Mouse (Mus musculus) myocyte (in vitro differentiated cells): ENCODE results near the gene Cacna1e. TPM values are rescaled to one million over a fixed set of nuclear protein-coding genes. Genes with fewer than 3 reads are reported as not detected.

Experiments used
- H3K27me3 ChIP-seq: one replicate; pipeline ENCODE4 v1.6.1; 2011; ENCODE audit not compliant: control insufficient read depth, insufficient read depth, insufficient read length
- H3K36me3 ChIP-seq: one replicate; pipeline ENCODE4 v1.6.1; 2011; ENCODE audit not compliant: control insufficient read depth, insufficient read depth
- H3K4me2 ChIP-seq: one replicate; pipeline ENCODE4 v1.6.1; 2011; ENCODE audit warnings: low read depth, control low read depth
- H3K4me3 ChIP-seq: one replicate; pipeline ENCODE4 v1.5.1; 2011; ENCODE audit warnings: mild to moderate bottlenecking, control low read depth, moderate library complexity
- H3K79me2 ChIP-seq: one replicate; pipeline ENCODE4 v1.6.1; 2011; ENCODE audit not compliant: control insufficient read depth, insufficient read depth
- H3ac ChIP-seq: one replicate; pipeline ENCODE4 v1.6.1; 2011; ENCODE audit not compliant: control insufficient read depth, insufficient read length
- CEBPB ChIP-seq: IDR thresholded peaks from 2 replicates; pipeline ENCODE4 v1.6.1; 2011; ENCODE audit warnings: mild to moderate bottlenecking, moderate library complexity; ENCODE audit not compliant: poor library complexity, insufficient read depth, severe bottlenecking
- E2F4 ChIP-seq: IDR thresholded peaks from one replicate; pipeline ENCODE4 v1.6.1; 2011; ENCODE audit warnings: mild to moderate bottlenecking, control low read depth, moderate library complexity; ENCODE audit not compliant: insufficient read depth
- MAX ChIP-seq: IDR thresholded peaks from one replicate; pipeline ENCODE4 v1.6.1; 2011; ENCODE audit warnings: low read depth, mild to moderate bottlenecking, control low read depth
- MYOD1 ChIP-seq, 3 experiments: IDR thresholded peaks; one replicate each; pipeline ENCODE4 v1.6.1; 2011; ENCODE audit warnings: control low read depth in 2 of 3, low read depth in 2 of 3, mild to moderate bottlenecking in 2 of 3, moderate library complexity in 1 of 3; ENCODE audit not compliant: insufficient read length in 2 of 3, control insufficient read depth in 1 of 3
- MYOG ChIP-seq, 3 experiments: IDR thresholded peaks; one replicate each; pipeline ENCODE4 v1.6.1; 2011; ENCODE audit warnings: control low read depth in 2 of 3, low read depth in 2 of 3, mild to moderate bottlenecking in 2 of 3; ENCODE audit not compliant: insufficient read length in 2 of 3, control insufficient read depth in 1 of 3, insufficient read depth in 1 of 3
- POLR2A ChIP-seq: IDR thresholded peaks from one replicate; pipeline ENCODE4 v1.6.1; 2011; ENCODE audit warnings: low read depth, mild to moderate bottlenecking, control low read depth, moderate library complexity; ENCODE audit not compliant: insufficient read length
- POLR2AphosphoS2 ChIP-seq: IDR thresholded peaks from one replicate; pipeline ENCODE4 v1.6.1; 2011; ENCODE audit warnings: low read depth, control low read depth; ENCODE audit not compliant: insufficient read length
- REST ChIP-seq: IDR thresholded peaks from one replicate; pipeline ENCODE4 v1.6.1; 2011; ENCODE audit warnings: mild to moderate bottlenecking, control low read depth, moderate library complexity; ENCODE audit not compliant: insufficient read depth, insufficient read length
- SRF ChIP-seq: IDR thresholded peaks from one replicate; pipeline ENCODE4 v1.6.1; 2011; ENCODE audit warnings: low read depth; ENCODE audit not compliant: control insufficient read depth, insufficient read length
- TCF12 ChIP-seq: IDR thresholded peaks from one replicate; pipeline ENCODE4 v1.6.1; 2011; ENCODE audit warnings: mild to moderate bottlenecking, control low read depth; ENCODE audit not compliant: poor library complexity, insufficient read depth, severe bottlenecking
- TCF3 ChIP-seq: IDR thresholded peaks from one replicate; pipeline ENCODE4 v1.6.1; 2011; ENCODE audit warnings: low read depth, control low read depth; ENCODE audit not compliant: insufficient read length
- USF1 ChIP-seq: IDR thresholded peaks from one replicate; pipeline ENCODE4 v1.6.1; 2011; ENCODE audit warnings: low read depth, mild to moderate bottlenecking, control low read depth, moderate library complexity
- polyA plus RNA-seq: library from polyadenylated mRNA; unstranded; fragments of >200 nt; fragmentation: generic; extraction: Trizol; gene quantifications from one replicate; pipeline ENCODE4 v1.2.1, GENCODE M21; 2012; ENCODE audit warnings: missing spikeins

Cacna1e gene
- polyA plus RNA-seq, 1 experiment: not detected

DNA sequence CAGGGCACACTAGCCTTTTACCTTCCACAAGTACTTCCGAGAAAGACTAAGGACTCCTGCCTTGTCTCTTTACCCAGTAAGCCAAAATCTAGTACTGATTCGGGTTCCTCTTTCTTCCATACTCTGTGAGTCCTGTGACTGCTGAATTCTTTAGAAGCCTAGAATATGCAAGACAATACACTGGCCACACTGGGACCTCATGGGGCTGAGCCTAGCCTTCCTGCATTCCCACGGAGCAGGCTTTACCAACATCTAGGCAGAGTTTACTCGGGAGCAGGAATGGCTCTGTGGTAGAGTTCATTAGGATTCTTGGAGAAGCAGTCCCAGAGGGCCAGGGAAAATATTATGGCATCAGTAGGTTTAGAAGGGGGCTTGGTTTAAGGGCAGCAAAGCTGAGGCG lies 155.6 kb downstream of the Cacna1e start:
- no peaks in the 10 kb centered on the region for H3K79me2 ChIP-seq
- H3K4me3 ChIP-seq: no peak overlapping the region
- TF ChIP-seq SRF: no peak
- TF ChIP-seq USF1: no peak
- no peak for TF ChIP-seq POLR2AphosphoS2
- TF ChIP-seq POLR2A: no peak
- TF ChIP-seq TCF12: no peak
- no peak for TF ChIP-seq MAX
- no peak for TF ChIP-seq MYOG (IDR thresholded peaks at IDR 0.05; ENCODE audit: control insufficient read depth in 1 of 3, insufficient read depth in 1 of 3, insufficient read length in 2 of 3, low read depth in 2 of 3)
- TF ChIP-seq MYOD1 (IDR thresholded peaks at IDR 0.05; ENCODE audit: control insufficient read depth in 1 of 3, insufficient read length in 2 of 3, low read depth in 2 of 3): no peak
- no peak for TF ChIP-seq CEBPB
- no peak for TF ChIP-seq E2F4
- TF ChIP-seq REST: no peak
- no peak for TF ChIP-seq TCF3
- H3K4me2 ChIP-seq: no peak overlapping the region
- peaks cover 41% of the 10 kb centered on the region for H3K27me3 ChIP-seq
- H3K36me3 ChIP-seq: no peaks in the 10 kb centered on the region
- H3ac ChIP-seq: no peak overlapping the region

- H3K36me3 ChIP-seq: no peaks in the 10 kb centered on the region
- H3K79me2 ChIP-seq: no peaks in the 10 kb centered on the region
- peaks cover 41% of the 10 kb centered on the region for H3K27me3 ChIP-seq
- no peak for TF ChIP-seq MYOD1 (IDR thresholded peaks at IDR 0.05; ENCODE audit: control insufficient read depth in 1 of 3, insufficient read length in 2 of 3, low read depth in 2 of 3)
- TF ChIP-seq MYOG (IDR thresholded peaks at IDR 0.05; ENCODE audit: control insufficient read depth in 1 of 3, insufficient read depth in 1 of 3, insufficient read length in 2 of 3, low read depth in 2 of 3): no peak
- no peak overlapping the region for H3K4me2 ChIP-seq
- no peak overlapping the region for H3K4me3 ChIP-seq
- H3ac ChIP-seq: no peak overlapping the region
These were observed 156.6 kb downstream of the Cacna1e start for GRCm38 (mm10) chr1:154727696-154728095.

DNA sequence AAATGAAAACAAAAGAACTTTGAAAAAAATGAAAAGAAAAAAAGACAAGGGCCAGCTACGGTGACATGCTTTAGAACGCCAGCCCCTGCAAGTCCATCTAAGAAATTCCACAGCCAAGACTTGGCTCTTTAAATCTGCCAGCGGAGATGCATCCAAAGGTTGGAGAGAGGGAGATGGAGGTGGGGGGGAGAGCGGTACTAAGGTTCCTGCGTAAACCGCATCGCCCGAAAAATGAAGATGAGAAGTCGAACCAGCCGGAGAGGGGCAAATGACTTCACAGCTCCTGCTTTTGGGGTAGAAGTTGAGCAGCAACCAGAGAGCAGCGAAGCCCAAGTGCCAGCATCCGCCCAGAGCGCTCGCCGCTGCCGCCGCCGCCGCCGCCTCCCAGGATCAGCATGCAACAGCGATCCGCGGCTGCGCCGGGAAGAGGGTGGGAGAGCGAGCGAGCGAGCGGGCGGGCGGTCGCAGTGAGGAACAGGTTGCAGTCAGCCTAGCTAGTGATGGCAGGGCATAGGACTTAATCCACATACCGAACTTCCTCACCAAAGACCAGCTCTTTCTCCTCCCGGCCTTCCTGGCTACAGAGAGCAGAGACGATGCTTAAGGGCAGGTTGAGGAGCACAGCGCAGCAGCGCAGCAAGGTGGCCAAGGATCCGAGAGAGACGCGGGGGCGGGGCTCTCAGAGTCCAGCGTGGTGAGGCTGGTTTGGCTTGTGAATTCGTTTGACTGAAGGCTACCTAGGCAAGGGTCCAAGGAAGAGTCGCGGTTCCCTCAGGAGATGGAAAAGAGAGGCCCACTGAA lies 157.7 kb downstream of the Cacna1e start:
- H3K27me3 ChIP-seq: peaks cover 41% of the 10 kb centered on the region
- H3K79me2 ChIP-seq: no peaks in the 10 kb centered on the region
- H3K4me3 ChIP-seq: no peak overlapping the region
- no peaks in the 10 kb centered on the region for H3K36me3 ChIP-seq
- no peak overlapping the region for H3K4me2 ChIP-seq
- H3ac ChIP-seq: no peak overlapping the region
- TF ChIP-seq USF1 (no peak), POLR2AphosphoS2 (no peak), SRF (no peak), CEBPB (no peak), POLR2A (no peak), TCF3 (no peak), REST (no peak), MYOG (IDR thresholded peaks at IDR 0.05; ENCODE audit: control insufficient read depth in 1 of 3, insufficient read depth in 1 of 3, insufficient read length in 2 of 3, low read depth in 2 of 3) (no peak), MAX (no peak), MYOD1 (IDR thresholded peaks at IDR 0.05; ENCODE audit: control insufficient read depth in 1 of 3, insufficient read length in 2 of 3, low read depth in 2 of 3) (no peak)

- TF ChIP-seq USF1 (no peak), REST (no peak), MYOD1 (IDR thresholded peaks at IDR 0.05; ENCODE audit: control insufficient read depth in 1 of 3, insufficient read length in 2 of 3, low read depth in 2 of 3) (no peak), E2F4 (no peak), POLR2AphosphoS2 (no peak), MAX (no peak), SRF (no peak), POLR2A (no peak), TCF12 (no peak), CEBPB (no peak), TCF3 (no peak), MYOG (IDR thresholded peaks at IDR 0.05; ENCODE audit: control insufficient read depth in 1 of 3, insufficient read depth in 1 of 3, insufficient read length in 2 of 3, low read depth in 2 of 3) (no peak)
- H3K27me3 ChIP-seq: peaks cover 39% of the 10 kb centered on the region
These were observed 158.7 kb downstream of the Cacna1e start for GRCm38 (mm10) chr1:154725356-154726320.

More at GRCm38 (mm10) chr1:154725356-154726320, 158.7 kb downstream of the Cacna1e start:
- no peaks in the 10 kb centered on the region for H3K79me2 ChIP-seq
- no peaks in the 10 kb centered on the region for H3K36me3 ChIP-seq
- H3K4me3 ChIP-seq: no peak overlapping the region
- no peak overlapping the region for H3ac ChIP-seq
- H3K4me2 ChIP-seq: no peak overlapping the region
